Mouse (Mus musculus) B cell, adult 2 months (primary cell): ENCODE data around the gene Gcsh.

Experiments
- DNase-seq, 2 experiments: peaks; one replicate each; pipeline ENCODE4 v3.0.0; 2022

Gcsh gene

GRCm38 (mm10) chr8:116993095-116993867 lies at the start of gene Gcsh:
Gcsh (minus strand) TSS chr8:116993537.
- DNase-seq: peak; percentile 97 to 98

- DNase-seq: no peak
Measured at GRCm38 (mm10) chr8:117039843-117040242, 46.5 kb upstream of the Gcsh start.

GRCm38 (mm10) chr8:117037374-117037935 lies 44.1 kb upstream of the Gcsh start:
- no peak for DNase-seq

GRCm38 (mm10) chr8:117033393-117033792 lies 40.1 kb upstream of the Gcsh start:
- DNase-seq: no peak

- DNase-seq: no peak
Measured at GRCm38 (mm10) chr8:117032609-117033008, 39.3 kb upstream of the Gcsh start.

GRCm38 (mm10) chr8:117031476-117031875 lies 38.1 kb upstream of the Gcsh start:
- DNase-seq: no peak

- DNase-seq: no peak
Measured at GRCm38 (mm10) chr8:117028686-117029085, 35.3 kb upstream of the Gcsh start.

GRCm38 (mm10) chr8:117027601-117028000 lies 34.3 kb upstream of the Gcsh start:
- DNase-seq: no peak

- DNase-seq: no peak
Measured at GRCm38 (mm10) chr8:117022297-117022993, 29.1 kb upstream of the Gcsh start.

GRCm38 (mm10) chr8:117019323-117020275 lies 26.3 kb upstream of the Gcsh start:
- no peak for DNase-seq

- DNase-seq: no peak
Measured at GRCm38 (mm10) chr8:117017896-117018295, 24.6 kb upstream of the Gcsh start.

- no peak for DNase-seq
Measured at GRCm38 (mm10) chr8:117017006-117017405, 23.7 kb upstream of the Gcsh start.

GRCm38 (mm10) chr8:117015670-117016069 lies 22.3 kb upstream of the Gcsh start:
- no peak for DNase-seq

- DNase-seq: peak; percentile 37 to 55
Measured at GRCm38 (mm10) chr8:117011366-117011765, 18.0 kb upstream of the Gcsh start.

- DNase-seq: no peak
Measured at GRCm38 (mm10) chr8:116994016-116994716, 829 bp upstream of the Gcsh start.

- peak; percentile 6 to 13 for DNase-seq
Measured at GRCm38 (mm10) chr8:116992176-116992971, 963 bp downstream of the Gcsh start.

- no peak for DNase-seq
Measured at GRCm38 (mm10) chr8:116991241-116991640, 2.1 kb downstream of the Gcsh start.

GRCm38 (mm10) chr8:116989842-116990241 lies 3.5 kb downstream of the Gcsh start:
- DNase-seq: peak in 1 of 2 experiments; percentile 14

- DNase-seq: peak; percentile 79 to 81
Measured at GRCm38 (mm10) chr8:116980117-116980516, 13.2 kb downstream of the Gcsh start.

GRCm38 (mm10) chr8:116978631-116979256 lies 14.6 kb downstream of the Gcsh start, which contains the start of gene 1700030J22Rik:
1700030J22Rik (minus strand) TSS chr8:116978959.
- DNase-seq: peak; percentile 100

GRCm38 (mm10) chr8:116978052-116978451 lies 15.3 kb downstream of the Gcsh start:
- no peak for DNase-seq
